Mouse (Mus musculus): ENCODE data around the gene Ikzf2.

- TF ChIP-seq CTCF (IDR thresholded peaks at IDR 0.05; ENCODE audit: extremely low read depth, insufficient read length, insufficient replicate concordance, low read depth, low read length) (no peak), POLR2A (IDR thresholded peaks at IDR 0.05; ENCODE audit: low read depth, low read length) (no peak)
Observed at GRCm38 (mm10) chr1:69516144-69516543, 170.9 kb downstream of the Ikzf2 start.

Data from small intestine, adult 2 months (tissue).